8 mouse cellular contexts compared by ENCODE assay signal in the genomic region with DNA sequence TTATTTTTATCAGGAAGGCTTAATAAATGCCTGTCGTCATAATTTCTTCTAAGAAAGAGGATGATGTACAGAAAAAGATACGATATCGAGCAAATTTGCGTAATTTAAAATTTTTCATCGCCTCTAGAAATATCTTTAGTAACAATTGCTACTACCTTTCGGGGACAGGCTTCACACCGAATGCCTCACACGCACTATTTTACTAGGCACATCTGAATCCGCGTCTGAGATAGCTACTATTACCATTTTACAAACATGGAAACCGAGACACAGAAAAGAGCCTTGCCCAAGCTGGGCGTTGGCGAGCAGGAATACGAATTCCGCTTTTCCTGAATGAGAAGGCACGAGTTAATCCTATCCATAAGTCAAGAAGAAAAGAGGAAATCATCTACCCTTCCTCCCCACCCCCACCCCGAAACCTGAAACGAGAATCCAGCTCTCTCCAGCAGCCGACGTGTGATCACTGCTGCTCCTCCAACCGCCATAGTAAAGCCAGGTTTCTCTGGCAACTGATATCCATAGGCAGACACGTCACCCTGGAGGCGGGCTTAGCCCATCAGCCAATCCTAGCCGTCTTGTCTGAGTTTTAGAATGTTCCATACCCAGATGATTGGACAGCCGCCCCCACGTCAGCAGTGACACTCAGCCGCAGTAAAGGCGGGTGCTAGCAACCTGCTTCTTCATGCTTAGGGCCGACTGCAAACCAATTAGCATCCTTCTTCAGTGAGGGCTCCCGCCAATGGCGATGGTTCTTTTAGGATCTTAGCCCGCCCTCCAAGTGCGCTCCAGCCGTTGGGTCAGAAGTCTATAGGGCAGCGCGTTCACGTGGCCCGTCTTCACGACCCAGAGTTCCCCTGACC. TPM values are rescaled to one million over a fixed set of nuclear protein-coding genes. Genes with fewer than 3 reads are reported as not detected.
A peak's percentile ranks its signal among the peaks of the same experiment; 100 is the strongest.
DNase-seq lines count a peak whose midpoint lies in the region; ATAC-seq and TF ChIP-seq lines count a peak whose summit lies in the region.

No protein-coding gene starts in this region.

- H3K4me3 ChIP-seq in forebrain, embryonic 14.5 days (ENCODE audit: low read depth, low read length) = peak overlapping the region; percentile 52
- H3K4me3 ChIP-seq in neural tube, embryonic 15.5 days (replicated peaks) = peak overlapping the region; percentile 53
- peak overlapping the region; percentile 67 for H3K4me3 ChIP-seq in thymus, adult 2 months (ENCODE audit: control insufficient read depth, insufficient read depth, low read length)

- H3K9me3 ChIP-seq in forebrain, embryonic 14.5 days (replicated peaks; ENCODE audit: control insufficient read depth, low read length) = no peaks in the 10 kb centered on the region
- no peaks in the 10 kb centered on the region for H3K9me3 ChIP-seq in neural tube, embryonic 15.5 days (replicated peaks)

- H3K4me2 ChIP-seq in forebrain, embryonic 14.5 days (ENCODE audit: low read length) = peak overlapping the region; percentile 61
- H3K4me2 ChIP-seq in neural tube, embryonic 15.5 days = peak overlapping the region; percentile 58

- ATAC-seq in forebrain, embryonic 14.5 days = peak; percentile 98
- peak; percentile 96 for ATAC-seq in neural tube, embryonic 15.5 days (ENCODE audit: low FRiP score)

- TF ChIP-seq POLR2A in thymus, adult 2 months (IDR thresholded peaks at IDR 0.05; ENCODE audit: control insufficient read depth, extremely low read depth, insufficient read depth, low read length, poor library complexity) = peak; percentile 49; the same call in 1 of the 2 replicates

- H3K4me1 ChIP-seq in forebrain, embryonic 14.5 days (ENCODE audit: control insufficient read depth, insufficient read depth, low read length) = peaks cover 7% of the 10 kb centered on the region; the same call in 1 of the 2 replicates
- peaks cover 3% of the 10 kb centered on the region for H3K4me1 ChIP-seq in neural tube, embryonic 15.5 days
- no peaks in the 10 kb centered on the region for H3K4me1 ChIP-seq in thymus, adult 2 months (replicated peaks; ENCODE audit: control insufficient read depth, insufficient read depth, low read length)

- no peak for TF ChIP-seq CTCF in thymus, adult 2 months (IDR thresholded peaks at IDR 0.05; ENCODE audit: borderline replicate concordance, control insufficient read depth, extremely low read depth, insufficient read depth, low read length, poor library complexity)

- peak; percentile 96 for DNase-seq in ES-CJ7 (ENCODE audit: low read depth, low spot score)
- peak; percentile 86 for DNase-seq in c-Kit-positive CD71-positive TER-119-positive erythroid progenitor cells, embryonic 14.5 days (ENCODE audit: low spot score)
- DNase-seq in forebrain, embryonic 14.5 days (ENCODE audit: low spot score) = peak; percentile 98
- peak; percentile 86 to 87 for DNase-seq in heart, postnatal 14 days
- peak; percentile 96 for DNase-seq in layer of hippocampus, adult 11-12 months (ENCODE audit: low spot score)
- DNase-seq in lung, adult 18-20 months = peak; percentile 97
- peak; percentile 86 for DNase-seq in thymus, adult 2 months

- WGBS in forebrain, embryonic 14.5 days = 32% methylated on average over 39 of the region's 39 CpGs
- WGBS in neural tube, embryonic 15.5 days = 21% methylated on average over 39 of the region's 39 CpGs
- WGBS in thymus, adult 2 months = 1% methylated on average over 34 of the region's 39 CpGs

- intact Hi-C loops in heart, postnatal 14 days (cut with DNase I) = loop anchor here (5.0 kb wide), 1 partner anchor 81 kb away; the partner anchor contains the start of gene Plp1

- H3K27me3 ChIP-seq in forebrain, embryonic 14.5 days (replicated peaks; ENCODE audit: control insufficient read depth, insufficient read depth, low read length) = no peaks in the 10 kb centered on the region
- no peaks in the 10 kb centered on the region for H3K27me3 ChIP-seq in neural tube, embryonic 15.5 days (replicated peaks)
- no peaks in the 10 kb centered on the region for H3K27me3 ChIP-seq in thymus, adult 2 months (ENCODE audit: control insufficient read depth, insufficient read depth, low read length)

- peak overlapping the region; percentile 74 for H3K9ac ChIP-seq in forebrain, embryonic 14.5 days (ENCODE audit: low read length)
- peak overlapping the region; percentile 57 for H3K9ac ChIP-seq in neural tube, embryonic 15.5 days (replicated peaks)

- peaks cover 4% of the 10 kb centered on the region; the same call in 1 of the 2 replicates for H3K36me3 ChIP-seq in forebrain, embryonic 14.5 days (ENCODE audit: control insufficient read depth, insufficient read depth, low read length)
- H3K36me3 ChIP-seq in neural tube, embryonic 15.5 days = no peaks in the 10 kb centered on the region
- peaks cover 3% of the 10 kb centered on the region; the same call in 1 of the 2 replicates for H3K36me3 ChIP-seq in thymus, adult 2 months (ENCODE audit: control insufficient read depth, insufficient read depth, low read length)

- H3K27ac ChIP-seq in forebrain, embryonic 14.5 days (ENCODE audit: low read depth, low read length) = peak overlapping the region; percentile 86
- H3K27ac ChIP-seq in neural tube, embryonic 15.5 days (replicated peaks) = peak overlapping the region; percentile 94
- H3K27ac ChIP-seq in thymus, adult 2 months (ENCODE audit: control insufficient read depth, insufficient read depth, low read length) = peak overlapping the region; percentile 84

RNA-seq across cellular contexts. Expression of gene Morf4l2, which starts 2.5 kb away (rescaled TPM):
- polyA plus RNA-seq in forebrain, embryonic 14.5 days (2014; fragmentation: Nextera tagmentation; extraction: Ambion mirVana) = 633 and 666 TPM in 2 replicates
- 100 to 1,000 TPM in 1 of 2 experiments, 10 to 100 TPM in 1; 98.8 to 113 TPM for total RNA-seq in heart, postnatal 14 days (2021)
- 509 and 511 TPM in 2 replicates for polyA plus RNA-seq in neural tube, embryonic 15.5 days (2015; fragmentation: Nextera tagmentation; extraction: Ambion mirVana)
- polyA plus RNA-seq in thymus, adult 2 months (2012; rRNA removed) = 27.7 and 37.1 TPM in 2 replicates

RNA-seq across cellular contexts. Expression of gene Tceal1, which starts 33.2 kb away (rescaled TPM):
- 23.3 and 24.9 TPM in 2 replicates for polyA plus RNA-seq in forebrain, embryonic 14.5 days (2014; fragmentation: Nextera tagmentation; extraction: Ambion mirVana)
- total RNA-seq in heart, postnatal 14 days (2021) = 1 to 10 TPM; 3.9 to 4.4 TPM
- 21.4 and 25.9 TPM in 2 replicates for polyA plus RNA-seq in neural tube, embryonic 15.5 days (2015; fragmentation: Nextera tagmentation; extraction: Ambion mirVana)
- polyA plus RNA-seq in thymus, adult 2 months (2012; rRNA removed) = 0.06 and 0.18 TPM in 2 replicates

RNA-seq across cellular contexts. Expression of gene Glra4, which starts 38.9 kb away (rescaled TPM):
- not detected in 2 replicates for polyA plus RNA-seq in forebrain, embryonic 14.5 days (2014; fragmentation: Nextera tagmentation; extraction: Ambion mirVana)
- total RNA-seq in heart, postnatal 14 days (2021) = not detected
- not detected in 2 replicates for polyA plus RNA-seq in neural tube, embryonic 15.5 days (2015; fragmentation: Nextera tagmentation; extraction: Ambion mirVana)
- polyA plus RNA-seq in thymus, adult 2 months (2012; rRNA removed) = not detected in 2 replicates

Comparison
In these comparisons a context has a peak if more than half of its experiments do, and no peak if none do; other contexts are left out.
1. Peak in every context shown above with its lines: DNase-seq, ATAC-seq, H3K4me3 ChIP-seq and H3K27ac ChIP-seq.
2. RNA of gene Morf4l2, which starts 2.5 kb away (polyA plus RNA-seq): 633 to 666 TPM in forebrain, embryonic 14.5 days and 509 to 511 TPM in neural tube, embryonic 15.5 days; 27.7 to 37.1 TPM in thymus, adult 2 months; every median in the first group is over 10 times any median in the second.
3. RNA of gene Tceal1, which starts 33.2 kb away (polyA plus RNA-seq): 21.4 to 25.9 TPM in neural tube, embryonic 15.5 days and 23.3 to 24.9 TPM in forebrain, embryonic 14.5 days; 0.06 to 0.18 TPM in thymus, adult 2 months; every median in the first group is over 10 times any median in the second.